Mouse (Mus musculus) common myeloid progenitor, adult 5-6 weeks (primary cell): ENCODE measurements around the gene H2-M10.4. TPM values are rescaled to one million over a fixed set of nuclear protein-coding genes. Genes with fewer than 3 reads are reported as not detected.
"Not testable (repeated sequence)": the region's sequence is repeated elsewhere in the genome, so short reads cannot be mapped to it uniquely, and the experiment has no call there.

Experiments
- ATAC-seq: replicated peaks from 2 replicates; pipeline ENCODE4 v1.8.0; 2016; ENCODE audit warnings: low read depth, mild to moderate bottlenecking, moderate TSS enrichment, inconsistent platforms; ENCODE audit not compliant: poor library complexity, severe bottlenecking
- total RNA-seq: library from RNA; stranded (forward); fragments of 200-1000, 187-1606 nt; gene quantifications from 2 replicates; pipeline ENCODE4 v1.2.3, GENCODE M21; 2017

The H2-M10.4 gene
- total RNA-seq, result not detected in 2 replicates

- ATAC-seq, result no peak
Measured at GRCm38 (mm10) chr17:36462234-36462633, at the start of gene H2-M10.4. H2-M10.4 (minus strand) TSS chr17:36462334.

DNA sequence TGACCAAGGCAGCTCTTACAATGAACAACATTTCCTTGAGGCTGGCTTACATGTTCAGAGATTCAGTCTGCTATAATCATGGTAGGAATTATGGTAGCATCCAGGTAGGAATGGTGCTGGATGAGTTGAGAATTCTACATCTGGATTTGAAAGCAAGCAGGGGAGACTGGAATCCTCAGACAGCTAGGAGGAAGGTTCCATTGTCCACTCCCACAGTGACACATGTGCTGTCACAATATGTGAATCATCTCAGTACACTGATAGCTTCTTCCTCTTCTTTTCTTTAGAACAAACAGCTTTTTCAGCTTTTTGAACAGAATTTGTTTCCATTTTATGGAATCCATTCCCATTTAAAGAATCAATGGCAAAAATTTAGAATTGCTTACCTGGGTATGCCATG, 41.8 kb upstream of the H2-M10.4 start:
- ATAC-seq, result no peak

- ATAC-seq, result peak; percentile 78
Measured at GRCm38 (mm10) chr17:36500435-36500834, 38.3 kb upstream of the H2-M10.4 start.

DNA sequence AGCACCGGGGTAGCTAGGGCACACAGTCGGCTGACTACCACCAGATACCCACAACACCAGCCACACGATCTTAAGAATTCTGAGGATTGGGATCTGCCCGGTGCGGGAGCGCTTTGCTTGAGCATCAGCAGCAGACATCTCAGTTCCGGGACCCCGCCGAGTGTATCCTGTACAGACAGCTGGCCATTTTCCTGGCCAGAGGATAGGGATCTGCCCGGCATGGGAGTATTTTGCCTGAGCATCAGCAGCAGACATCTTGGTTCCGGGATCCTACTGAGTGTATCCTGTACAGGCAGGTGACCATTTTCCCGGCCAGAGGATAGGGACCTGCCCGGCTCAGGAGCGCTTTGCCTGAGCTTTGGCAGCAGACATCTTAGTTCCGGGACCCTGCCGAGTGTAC, 26.0 kb upstream of the H2-M10.4 start:
- ATAC-seq, result not testable (repeated sequence)

GRCm38 (mm10) chr17:36486687-36487230, 24.6 kb upstream of the H2-M10.4 start:
- ATAC-seq, result no peak

- no peak for ATAC-seq
Measured at GRCm38 (mm10) chr17:36483865-36484264, 21.7 kb upstream of the H2-M10.4 start.

GRCm38 (mm10) chr17:36456260-36456659, 5.9 kb downstream of the H2-M10.4 start:
- no peak for ATAC-seq

GRCm38 (mm10) chr17:36431411-36431810, 30.7 kb downstream of the H2-M10.4 start:
- ATAC-seq, result peak; percentile 100

DNA sequence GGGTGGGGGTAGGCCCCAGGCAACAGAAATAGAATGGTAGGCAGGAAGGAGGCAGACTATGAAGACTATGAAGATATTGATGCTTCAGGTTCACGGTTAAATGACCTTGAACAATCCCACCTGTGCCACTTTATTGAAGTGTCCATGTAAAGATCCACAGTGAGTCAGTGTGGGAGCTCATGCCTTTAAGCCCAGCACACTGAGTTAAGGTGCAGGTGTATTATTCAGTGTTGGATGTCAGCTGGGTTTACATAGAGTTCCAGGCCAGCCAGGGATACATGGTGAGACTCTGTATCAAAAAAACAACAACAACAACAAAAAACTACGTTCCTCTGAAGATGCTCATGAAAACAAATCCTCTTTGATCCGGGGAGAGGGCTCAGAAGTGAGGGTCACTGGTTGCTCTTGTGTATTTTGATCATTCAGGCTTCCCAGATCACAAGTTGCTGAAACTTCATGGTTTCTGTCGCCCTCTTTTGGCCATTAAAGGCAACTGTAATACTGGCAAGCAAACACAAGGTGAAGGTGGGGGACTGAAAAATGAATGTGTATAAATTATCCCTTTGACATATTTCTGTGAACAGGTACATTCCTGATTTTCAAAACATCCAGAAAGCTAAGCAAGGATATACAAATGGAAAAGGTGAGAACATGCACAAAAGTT, 43.9 kb downstream of the H2-M10.4 start:
- peak; percentile 78 for ATAC-seq

DNA sequence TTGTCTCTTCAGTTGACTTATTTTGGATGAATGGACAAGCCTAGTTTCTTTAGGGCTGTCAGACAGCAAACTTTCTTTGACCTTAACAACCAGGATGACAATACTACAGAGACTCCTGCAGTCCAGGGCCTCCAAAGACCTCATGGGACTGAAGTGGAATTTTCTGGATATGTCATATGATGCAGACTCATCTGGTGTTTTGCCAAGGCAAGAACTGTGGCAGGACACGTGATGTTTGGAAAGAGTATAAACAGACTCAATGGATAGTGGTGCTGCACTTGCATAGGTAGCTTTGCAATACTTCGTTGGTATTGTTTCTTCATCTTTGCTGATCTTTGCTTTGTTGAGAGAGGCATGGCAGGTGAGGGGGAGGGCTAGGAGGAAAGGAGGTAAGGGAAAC, 44.7 kb downstream of the H2-M10.4 start:
- ATAC-seq, result no peak

GRCm38 (mm10) chr17:36415407-36415806, 46.7 kb downstream of the H2-M10.4 start:
- peak; percentile 57; the same call in 1 of the 2 replicates for ATAC-seq

GRCm38 (mm10) chr17:36414361-36414760, 47.8 kb downstream of the H2-M10.4 start:
- no peak for ATAC-seq

Other genes with a start within 250 kb of the H2-M10.4 start
- gene Rpp21, start 204.3 kb downstream of the H2-M10.4 start, total RNA-seq, result 19.6 and 21.1 TPM in 2 replicates
- gene Trim39, start 190.1 kb downstream of the H2-M10.4 start, total RNA-seq, result 12.8 and 18.4 TPM in 2 replicates
- not detected in 2 replicates for gene H2-M10.2, start 175.8 kb downstream of the H2-M10.4 start, total RNA-seq
- not detected in 2 replicates for gene H2-M10.1, start 136.2 kb downstream of the H2-M10.4 start, total RNA-seq
- not detected in 2 replicates for gene H2-M10.3, start 93.9 kb downstream of the H2-M10.4 start, total RNA-seq
- not detected in 2 replicates for gene H2-M11, start 84.7 kb upstream of the H2-M10.4 start, total RNA-seq
- gene H2-M9, start 180.3 kb upstream of the H2-M10.4 start, total RNA-seq, result not detected in 2 replicates
- gene H2-M1, start 209.9 kb upstream of the H2-M10.4 start, total RNA-seq, result not detected in 2 replicates